Mouse (Mus musculus) lung, postnatal 0 days (tissue): Measurements from ENCODE around the gene Ddx49.

Source experiments
- CTCF ChIP-seq: IDR thresholded peaks from 2 replicates; pipeline ENCODE4 v1.5.1; 2016; ENCODE audit warnings: antibody characterized with exemption, mild to moderate bottlenecking
- EP300 ChIP-seq: IDR thresholded peaks from 2 replicates; pipeline ENCODE4 v1.6.1; 2016; ENCODE audit warnings: antibody characterized with exemption, mild to moderate bottlenecking, control low read depth

- TF ChIP-seq CTCF (no peak), EP300 (no peak)
Measured at GRCm38 (mm10) chr8:70338931-70339330, 36.6 kb upstream of the Ddx49 start.
